19 mouse cellular contexts compared by ENCODE assay signal in genomic region chr9:24776487-24776886, GRCm38 (mm10). TPM values are rescaled to one million over a fixed set of nuclear protein-coding genes. Genes with fewer than 3 reads are reported as not detected.
DNase-seq lines count a peak whose midpoint lies in the region; ATAC-seq lines count a peak whose summit lies in the region.
"Had no signal": no experiment of that assay in that cellular context is flagged by ENCODE, and none has a peak within 500 bp of the region (broad histone marks: within the 10 kb centered on the region; RNA-seq: fewer than 3 reads in every experiment).

No protein-coding gene starts in this region.

- no peak for ATAC-seq in forebrain, embryonic 14.5 days
- no peak for ATAC-seq in midbrain, embryonic 14.5 days (ENCODE audit: low FRiP score, low TSS enrichment)
- no peak for ATAC-seq in midbrain, embryonic 16.5 days
- ATAC-seq in heart, embryonic 15.5 days (replicated peaks; ENCODE audit: insufficient number of reproducible peaks, insufficient read depth, low FRiP score, low read depth), result no peak
- ATAC-seq: intestine, embryonic 16.5 days had no signal

- H3K36me3 ChIP-seq in forebrain, embryonic 10.5 days (replicated peaks), result no peaks in the 10 kb centered on the region
- no peaks in the 10 kb centered on the region for H3K36me3 ChIP-seq in forebrain, embryonic 14.5 days (ENCODE audit: control insufficient read depth, insufficient read depth, low read length)
- no peaks in the 10 kb centered on the region for H3K36me3 ChIP-seq in midbrain, embryonic 14.5 days (ENCODE audit: control insufficient read depth, insufficient read depth, low read length)
- no peaks in the 10 kb centered on the region for H3K36me3 ChIP-seq in midbrain, embryonic 16.5 days (ENCODE audit: control insufficient read depth, insufficient read depth, low read length)
- H3K36me3 ChIP-seq in heart, embryonic 15.5 days, result no peaks in the 10 kb centered on the region
- H3K36me3 ChIP-seq: limb, embryonic 12.5 days; liver, embryonic 15.5 days had no signal

- H3K4me2 ChIP-seq in forebrain, embryonic 14.5 days (ENCODE audit: low read length), result no peak overlapping the region
- H3K4me2 ChIP-seq in midbrain, embryonic 14.5 days (ENCODE audit: low read length), result no peak overlapping the region
- H3K4me2 ChIP-seq in midbrain, embryonic 16.5 days (ENCODE audit: low read length), result no peak overlapping the region
- H3K4me2 ChIP-seq in heart, embryonic 15.5 days, result peak overlapping the region; percentile 75
- H3K4me2 ChIP-seq: limb, embryonic 12.5 days; liver, embryonic 15.5 days had no signal

- H3K27ac ChIP-seq in forebrain, embryonic 10.5 days, result no peak overlapping the region
- no peak overlapping the region for H3K27ac ChIP-seq in forebrain, embryonic 14.5 days (ENCODE audit: low read depth, low read length)
- H3K27ac ChIP-seq in midbrain, embryonic 14.5 days (replicated peaks; ENCODE audit: low read depth, low read length), result no peak overlapping the region
- H3K27ac ChIP-seq in midbrain, embryonic 16.5 days (ENCODE audit: low read length), result no peak overlapping the region
- H3K27ac ChIP-seq in heart, embryonic 15.5 days, result peak overlapping the region; percentile 93
- H3K27ac ChIP-seq: limb, embryonic 12.5 days; liver, embryonic 15.5 days had no signal

- no peak overlapping the region for H3K4me3 ChIP-seq in forebrain, embryonic 10.5 days
- no peak overlapping the region for H3K4me3 ChIP-seq in forebrain, embryonic 14.5 days (ENCODE audit: low read depth, low read length)
- no peak overlapping the region for H3K4me3 ChIP-seq in midbrain, embryonic 14.5 days (replicated peaks; ENCODE audit: low read depth, low read length)
- H3K4me3 ChIP-seq in midbrain, embryonic 16.5 days (ENCODE audit: low read depth, low read length), result no peak overlapping the region
- H3K4me3 ChIP-seq in heart, embryonic 15.5 days, result peak overlapping the region; percentile 44
- H3K4me3 ChIP-seq: liver, embryonic 15.5 days had no signal

- H3K9ac ChIP-seq in forebrain, embryonic 14.5 days (ENCODE audit: low read length), result no peak overlapping the region
- no peak overlapping the region for H3K9ac ChIP-seq in midbrain, embryonic 14.5 days (replicated peaks; ENCODE audit: low read length)
- H3K9ac ChIP-seq in midbrain, embryonic 16.5 days (ENCODE audit: low read depth, low read length), result no peak overlapping the region
- H3K9ac ChIP-seq in heart, embryonic 15.5 days, result peak overlapping the region; percentile 53
- H3K9ac ChIP-seq: limb, embryonic 12.5 days; liver, embryonic 15.5 days had no signal

- no peaks in the 10 kb centered on the region for H3K9me3 ChIP-seq in forebrain, embryonic 10.5 days
- H3K9me3 ChIP-seq in forebrain, embryonic 14.5 days (replicated peaks; ENCODE audit: control insufficient read depth, low read length), result no peaks in the 10 kb centered on the region
- no peaks in the 10 kb centered on the region for H3K9me3 ChIP-seq in midbrain, embryonic 14.5 days (ENCODE audit: control insufficient read depth, low read length)
- H3K9me3 ChIP-seq in midbrain, embryonic 16.5 days (replicated peaks; ENCODE audit: control insufficient read depth, low read length, poor library complexity, severe bottlenecking), result no peaks in the 10 kb centered on the region
- H3K9me3 ChIP-seq in heart, embryonic 15.5 days (replicated peaks), result no peaks in the 10 kb centered on the region
- H3K9me3 ChIP-seq: limb, embryonic 12.5 days; liver, embryonic 15.5 days had no signal

- peaks cover 100% of the 10 kb centered on the region for H3K27me3 ChIP-seq in forebrain, embryonic 10.5 days (ENCODE audit: poor library complexity, severe bottlenecking)
- peaks cover 96% of the 10 kb centered on the region for H3K27me3 ChIP-seq in forebrain, embryonic 14.5 days (replicated peaks; ENCODE audit: control insufficient read depth, insufficient read depth, low read length)
- peaks cover 94% of the 10 kb centered on the region for H3K27me3 ChIP-seq in midbrain, embryonic 14.5 days (ENCODE audit: control insufficient read depth, insufficient read depth, low read length)
- peaks cover 65% of the 10 kb centered on the region for H3K27me3 ChIP-seq in midbrain, embryonic 16.5 days (ENCODE audit: control insufficient read depth, insufficient read depth, low read depth, low read length)
- H3K27me3 ChIP-seq in heart, embryonic 15.5 days, result peaks cover 14% of the 10 kb centered on the region; the same call in 1 of the 2 replicates

- under 1% methylated on average over 9 of the region's 9 CpGs for WGBS in forebrain, embryonic 10.5 days
- under 1% methylated on average over 9 of the region's 9 CpGs for WGBS in forebrain, embryonic 14.5 days
- 1% methylated on average over 9 of the region's 9 CpGs for WGBS in midbrain, embryonic 14.5 days
- under 1% methylated on average over 9 of the region's 9 CpGs for WGBS in midbrain, embryonic 16.5 days
- 7% methylated on average over 9 of the region's 9 CpGs for WGBS in heart, embryonic 15.5 days

- DNase-seq in forebrain, embryonic 10.5 days (ENCODE audit: extremely low spot score, low spot score), result peak; percentile 51
- DNase-seq in forebrain, embryonic 14.5 days (ENCODE audit: low spot score), result no peak
- peak; percentile 53 for DNase-seq in midbrain, embryonic 14.5 days
- DNase-seq in adrenal gland, adult 8-10 months, result no peak
- no peak for DNase-seq in kidney, postnatal 36 days
- no peak for DNase-seq in right cerebral cortex, postnatal 36 days (ENCODE audit: low spot score in 2 of 2)
- DNase-seq: adrenal gland, postnatal 36 days; cerebellum, postnatal 36 days; gastrocnemius, postnatal 10 days; lung, postnatal 4 days; right cerebral cortex, postnatal 4 days; thymus, adult 2 months had no signal

- H3K4me1 ChIP-seq in forebrain, embryonic 10.5 days, result peaks cover 50% of the 10 kb centered on the region
- H3K4me1 ChIP-seq in forebrain, embryonic 14.5 days (ENCODE audit: control insufficient read depth, insufficient read depth, low read length), result peaks cover 5% of the 10 kb centered on the region
- peaks cover 5% of the 10 kb centered on the region for H3K4me1 ChIP-seq in midbrain, embryonic 14.5 days (ENCODE audit: control insufficient read depth, insufficient read depth, low read length)
- peaks cover 10% of the 10 kb centered on the region for H3K4me1 ChIP-seq in midbrain, embryonic 16.5 days (ENCODE audit: control insufficient read depth, insufficient read depth, low read length)
- H3K4me1 ChIP-seq in heart, embryonic 15.5 days (replicated peaks), result peaks cover 38% of the 10 kb centered on the region

RNA-seq across cellular contexts. Expression of gene Tbx20, which starts 2.4 kb away (rescaled TPM):
- 0.25 and 0.34 TPM in 2 replicates for polyA plus RNA-seq in forebrain, embryonic 10.5 days (2016; fragmentation: Nextera tagmentation; extraction: Ambion mirVana)
- 0.04 TPM in 1 of 2 replicates, not detected in the other for polyA plus RNA-seq in forebrain, embryonic 14.5 days (2014; fragmentation: Nextera tagmentation; extraction: Ambion mirVana)
- 0.05 TPM in 1 of 2 replicates, not detected in the other for polyA plus RNA-seq in midbrain, embryonic 14.5 days (2014; fragmentation: Nextera tagmentation; extraction: Ambion mirVana)
- 0.04 and 0.30 TPM in 2 replicates for polyA plus RNA-seq in midbrain, embryonic 16.5 days (2015; fragmentation: Nextera tagmentation; extraction: Ambion mirVana)
- 62.6 and 70.1 TPM in 2 replicates for polyA plus RNA-seq in heart, embryonic 15.5 days (2015; fragmentation: Nextera tagmentation; extraction: Ambion mirVana)
- total RNA-seq in adrenal gland, adult 8-10 months (2022), result 10 to 100 TPM; 23.8 to 41.6 (median 29.0) TPM
- total RNA-seq: gastrocnemius, postnatal 10 days; hematopoietic stem cell, adult 5-6 weeks; layer of hippocampus, postnatal 25 days had no signal
- polyA plus RNA-seq: limb, embryonic 12.5 days had no signal

Comparison
In these comparisons a context has a peak if more than half of its experiments do, and no peak if none do; other contexts are left out.
1. DNase-seq: peak in forebrain, embryonic 10.5 days (single experiment) and midbrain, embryonic 14.5 days (single experiment); none in forebrain, embryonic 14.5 days (single experiment), adrenal gland, adult 8-10 months (single experiment), kidney, postnatal 36 days (0 of 2) and right cerebral cortex, postnatal 36 days (0 of 2).
2. RNA of gene Tbx20, which starts 2.4 kb away (polyA plus RNA-seq): 62.6 to 70.1 TPM in heart, embryonic 15.5 days; 0.04 to 0.30 TPM in midbrain, embryonic 16.5 days, 0.25 to 0.34 TPM in forebrain, embryonic 10.5 days, 0.04 TPM in forebrain, embryonic 14.5 days and 0.05 TPM in midbrain, embryonic 14.5 days; every median in the first group is over 10 times any median in the second.